Mouse (Mus musculus) adrenal gland, adult (tissue): ENCODE measurements around the gene Bscl2.

ENCODE experiments used
- DNase-seq, 2 experiments: peaks; one replicate each; pipeline ENCODE4 v3.0.0; 2022 to 2023; ENCODE audit warnings: low spot score in 1 of 2; ENCODE audit not compliant: inconsistent age in 2 of 2

The Bscl2 gene

GRCm38 (mm10) chr19:8837251-8837791 lies at the start of gene Bscl2:
TSS of gene Bscl2 (plus strand) at chr19:8837467.
- peak; percentile 88 to 97 for DNase-seq

GRCm38 (mm10) chr19:8788521-8788920 lies 48.7 kb upstream of the Bscl2 start:
- no peak for DNase-seq

GRCm38 (mm10) chr19:8789171-8789570 lies 48.1 kb upstream of the Bscl2 start:
- peak in 1 of 2 experiments; percentile 47 for DNase-seq

- no peak for DNase-seq
These were observed 47.1 kb upstream of the Bscl2 start for GRCm38 (mm10) chr19:8790171-8790570.

GRCm38 (mm10) chr19:8798264-8798946 lies 38.9 kb upstream of the Bscl2 start, which contains the start of gene Polr2g:
TSS of gene Polr2g (minus strand) at chr19:8798577.
- DNase-seq: peak; percentile 94 to 97

GRCm38 (mm10) chr19:8798947-8799315 lies 38.3 kb upstream of the Bscl2 start:
- no peak for DNase-seq

GRCm38 (mm10) chr19:8802130-8802821 lies 35.0 kb upstream of the Bscl2 start, which contains the start of gene Zbtb3:
TSS of gene Zbtb3 (plus strand) at chr19:8802555.
- peak; percentile 97 to 98 for DNase-seq

GRCm38 (mm10) chr19:8803204-8803780 lies 34.0 kb upstream of the Bscl2 start:
- no peak for DNase-seq

- no peak for DNase-seq
These were observed 33.2 kb upstream of the Bscl2 start for GRCm38 (mm10) chr19:8803879-8804660.

GRCm38 (mm10) chr19:8806810-8807209 lies 30.5 kb upstream of the Bscl2 start:
- no peak for DNase-seq

- peak in 1 of 2 experiments; percentile 77 for DNase-seq
These were observed 21.5 kb upstream of the Bscl2 start for GRCm38 (mm10) chr19:8815812-8816211.

GRCm38 (mm10) chr19:8817001-8817400 lies 20.3 kb upstream of the Bscl2 start:
- DNase-seq: no peak

- DNase-seq: no peak
These were observed 18.9 kb upstream of the Bscl2 start for GRCm38 (mm10) chr19:8818301-8818798.

GRCm38 (mm10) chr19:8818801-8819595 lies 18.3 kb upstream of the Bscl2 start, which contains the start of gene Ttc9c:
TSS of gene Ttc9c (minus strand) at chr19:8819333.
- DNase-seq: peak; percentile 98 to 99

GRCm38 (mm10) chr19:8819596-8820423 lies 17.5 kb upstream of the Bscl2 start, which contains the start of gene Hnrnpul2:
TSS of gene Hnrnpul2 (plus strand) at chr19:8820010.
- DNase-seq: peak in 1 of 2 experiments; percentile 99

- DNase-seq: no peak
These were observed 16.8 kb upstream of the Bscl2 start for GRCm38 (mm10) chr19:8820424-8820956.

- DNase-seq: no peak
These were observed 16.1 kb upstream of the Bscl2 start for GRCm38 (mm10) chr19:8821146-8821545.

GRCm38 (mm10) chr19:8822696-8823095 lies 14.6 kb upstream of the Bscl2 start:
- peak in 1 of 2 experiments; percentile 26 for DNase-seq

GRCm38 (mm10) chr19:8829660-8830059 lies 7.6 kb upstream of the Bscl2 start, which contains the start of gene AC129217.1:
TSS of gene AC129217.1 (plus strand) at chr19:8829773.
- DNase-seq: peak in 1 of 2 experiments; percentile 45
